Mouse (Mus musculus) intestine, embryonic 16.5 days (tissue): ENCODE results near the gene Exosc7. TPM values are rescaled to one million over a fixed set of nuclear protein-coding genes. Genes with fewer than 3 reads are reported as not detected.

ENCODE experiments used
- ATAC-seq: fragments of 200-750 bp; cut with Nextera tagmentation; 2 replicates; pipeline ENCODE4 v1.8.0; 2017; ENCODE audit warnings: moderate TSS enrichment, moderate library complexity
- H3K27ac ChIP-seq: fragments of 300-500 bp; sonication (generic); 2 replicates; pipeline ENCODE4 v1.5.1; 2014; ENCODE audit warnings: mild to moderate bottlenecking, low read length
- H3K27me3 ChIP-seq: fragments of 300-500 bp; sonication (generic); replicated peaks from 2 replicates; pipeline ENCODE4 v1.6.1; 2014; ENCODE audit warnings: low read length, control low read depth, mixed read lengths; ENCODE audit not compliant: control insufficient read depth, insufficient read depth
- H3K36me3 ChIP-seq: fragments of 300-500 bp; sonication (generic); 2 replicates; pipeline ENCODE4 v1.6.1; 2014; ENCODE audit warnings: low read length, control low read depth; ENCODE audit not compliant: control insufficient read depth, insufficient read depth
- H3K4me1 ChIP-seq: fragments of 300-500 bp; sonication (generic); 2 replicates; pipeline ENCODE4 v1.6.1; 2014; ENCODE audit warnings: low read length, control low read depth, mixed read lengths; ENCODE audit not compliant: control insufficient read depth, insufficient read depth
- H3K4me2 ChIP-seq: fragments of 300-500 bp; sonication (generic); 2 replicates; pipeline ENCODE4 v1.6.1; 2014; ENCODE audit warnings: low read depth, low read length, control low read depth
- H3K4me3 ChIP-seq: fragments of 300-500 bp; sonication (generic); 2 replicates; pipeline ENCODE4 v1.5.1; 2014; ENCODE audit warnings: mild to moderate bottlenecking, low read length
- H3K9ac ChIP-seq: fragments of 300-500 bp; sonication (generic); 2 replicates; pipeline ENCODE4 v1.6.1; 2014; ENCODE audit warnings: low read depth, low read length
- H3K9me3 ChIP-seq: fragments of 300-500 bp; sonication (generic); 2 replicates; pipeline ENCODE4 v1.6.1; 2016; ENCODE audit warnings: low read length, control low read depth; ENCODE audit not compliant: control insufficient read depth
- WGBS: fragments of 180-500 bp; shearing (Covaris S2); extraction: QIAGEN DNeasy Blood & Tissue Kit; methylation state at CpG from one replicate; pipeline ENCODE4 v1.1.7; 2014; 5-methylcytosine and 5-hydroxymethylcytosine counted together
- polyA plus RNA-seq: library from polyadenylated mRNA; unstranded; fragments of >200 nt; fragmentation: Nextera tagmentation; extraction: Ambion mirVana; gene quantifications from 2 replicates; pipeline ENCODE4 v1.2.1, GENCODE M21; 2015

Gene Exosc7
- 130 and 146 TPM in 2 replicates for polyA plus RNA-seq

- Histone ChIP-seq H3K27me3 (no peaks in the 10 kb centered on the region), H3K9ac (peak within 1 kb of the TSS; percentile 95), H3K9me3 (no peaks in the 10 kb centered on the region), H3K27ac (peak within 1 kb of the TSS; percentile 95), H3K4me3 (peak within 1 kb of the TSS; percentile 88), H3K4me1 (peaks cover 16% of the 10 kb centered on the region), H3K4me2 (peak within 1 kb of the TSS; percentile 75), H3K36me3 (no peaks in the 10 kb centered on the region)
- under 1% methylated on average over 79 of the region's 79 CpGs for WGBS
- ATAC-seq = peak; percentile 93
Measured at GRCm38 (mm10) chr9:123112805-123113521, at the start of gene Exosc7, which contains the start of gene Zdhhc3. TSS of gene Exosc7 (plus strand) at chr9:123113215. TSS of gene Zdhhc3 (minus strand) at chr9:123113205.

- Histone ChIP-seq H3K4me3 (no peak overlapping the region), H3K36me3 (peaks cover 30% of the 10 kb centered on the region), H3K4me1 (no peaks in the 10 kb centered on the region), H3K9ac (no peak overlapping the region), H3K27ac (no peak overlapping the region), H3K4me2 (no peak overlapping the region), H3K27me3 (no peaks in the 10 kb centered on the region), H3K9me3 (no peaks in the 10 kb centered on the region)
- ATAC-seq = no peak
- WGBS = 92% methylated on average over 5 of the region's 5 CpGs
Measured at GRCm38 (mm10) chr9:123079149-123079548, 33.9 kb upstream of the Exosc7 start.

GRCm38 (mm10) chr9:123080355-123080754, 32.7 kb upstream of the Exosc7 start:
- H3K9me3 ChIP-seq = no peaks in the 10 kb centered on the region
- WGBS = 88% methylated on average over 7 of the region's 7 CpGs
- no peak overlapping the region for H3K9ac ChIP-seq
- H3K4me3 ChIP-seq = no peak overlapping the region
- no peak overlapping the region for H3K27ac ChIP-seq
- H3K4me1 ChIP-seq = no peaks in the 10 kb centered on the region
- ATAC-seq = no peak
- H3K27me3 ChIP-seq = no peaks in the 10 kb centered on the region
- no peak overlapping the region for H3K4me2 ChIP-seq
- H3K36me3 ChIP-seq = peaks cover 28% of the 10 kb centered on the region

- no peak for ATAC-seq
- no peaks in the 10 kb centered on the region for H3K4me1 ChIP-seq
- 82% methylated on average over 1 of the region's 1 CpGs for WGBS
- H3K36me3 ChIP-seq = peaks cover 28% of the 10 kb centered on the region
- no peak overlapping the region for H3K9ac ChIP-seq
- no peak overlapping the region for H3K27ac ChIP-seq
- no peaks in the 10 kb centered on the region for H3K9me3 ChIP-seq
- no peaks in the 10 kb centered on the region for H3K27me3 ChIP-seq
- no peak overlapping the region for H3K4me2 ChIP-seq
- no peak overlapping the region for H3K4me3 ChIP-seq
Measured at GRCm38 (mm10) chr9:123080796-123081195, 32.2 kb upstream of the Exosc7 start.

GRCm38 (mm10) chr9:123085373-123085772, 27.6 kb upstream of the Exosc7 start:
- Histone ChIP-seq H3K9ac (no peak overlapping the region), H3K4me2 (no peak overlapping the region), H3K36me3 (peaks cover 9% of the 10 kb centered on the region), H3K27ac (no peak overlapping the region), H3K4me3 (no peak overlapping the region), H3K27me3 (no peaks in the 10 kb centered on the region), H3K9me3 (no peaks in the 10 kb centered on the region), H3K4me1 (no peaks in the 10 kb centered on the region)
- no peak for ATAC-seq
- 81% methylated on average over 1 of the region's 1 CpGs for WGBS

GRCm38 (mm10) chr9:123087558-123087957, 25.5 kb upstream of the Exosc7 start:
- Histone ChIP-seq H3K4me1 (no peaks in the 10 kb centered on the region), H3K27me3 (no peaks in the 10 kb centered on the region), H3K9me3 (no peaks in the 10 kb centered on the region), H3K4me2 (no peak overlapping the region), H3K9ac (no peak overlapping the region), H3K27ac (no peak overlapping the region), H3K36me3 (no peaks in the 10 kb centered on the region; the same call in none of the 2 replicates), H3K4me3 (no peak overlapping the region)
- 71% methylated on average over 3 of the region's 3 CpGs for WGBS
- no peak for ATAC-seq

- Histone ChIP-seq H3K9me3 (no peaks in the 10 kb centered on the region), H3K9ac (no peak overlapping the region), H3K4me1 (no peaks in the 10 kb centered on the region), H3K36me3 (peaks cover 9% of the 10 kb centered on the region), H3K27ac (no peak overlapping the region), H3K4me2 (no peak overlapping the region), H3K27me3 (no peaks in the 10 kb centered on the region), H3K4me3 (no peak overlapping the region)
- 91% methylated on average over 4 of the region's 4 CpGs for WGBS
- no peak for ATAC-seq
Measured at GRCm38 (mm10) chr9:123090844-123091243, 22.2 kb upstream of the Exosc7 start.

- Histone ChIP-seq H3K36me3 (peaks cover 15% of the 10 kb centered on the region), H3K4me1 (no peaks in the 10 kb centered on the region), H3K9me3 (no peaks in the 10 kb centered on the region), H3K9ac (no peak overlapping the region), H3K4me3 (no peak overlapping the region), H3K27ac (no peak overlapping the region), H3K4me2 (no peak overlapping the region), H3K27me3 (no peaks in the 10 kb centered on the region)
- no peak for ATAC-seq
- 95% methylated on average over 16 of the region's 16 CpGs for WGBS
Measured at GRCm38 (mm10) chr9:123099631-123100455, 13.2 kb upstream of the Exosc7 start.

GRCm38 (mm10) chr9:123103425-123103824, 9.6 kb upstream of the Exosc7 start:
- no peaks in the 10 kb centered on the region for H3K4me1 ChIP-seq
- no peaks in the 10 kb centered on the region for H3K27me3 ChIP-seq
- no peak overlapping the region for H3K4me2 ChIP-seq
- no peak overlapping the region for H3K27ac ChIP-seq
- no peak overlapping the region for H3K9ac ChIP-seq
- no peak overlapping the region for H3K4me3 ChIP-seq
- 0 out of 2 replicates have a peak, but pooled peaks have one; percentile 31 for ATAC-seq
- peaks cover 7% of the 10 kb centered on the region for H3K36me3 ChIP-seq
- H3K9me3 ChIP-seq = no peaks in the 10 kb centered on the region
